Mouse (Mus musculus): ENCODE data around the gene Rpp38.

GRCm38 (mm10) chr2:3332056-3332455 is 387 bp downstream of the Rpp38 start:
- TF ChIP-seq EP300 (IDR thresholded peaks at IDR 0.05; ENCODE audit: insufficient read depth, low read depth, low read length), result no peak
- no peak for TF ChIP-seq CTCF (IDR thresholded peaks at IDR 0.05)
- TF ChIP-seq POLR2A (IDR thresholded peaks at IDR 0.05; ENCODE audit: insufficient read depth, low read depth, low read length), result no peak

All from heart, adult 2 months (tissue).